Mouse (Mus musculus) liver, embryonic 14.5 days (tissue): Measurements from ENCODE around the gene Pprc1. TPM values are rescaled to one million over a fixed set of nuclear protein-coding genes. Genes with fewer than 3 reads are reported as not detected.

Experiments
- ATAC-seq: fragments of 200-750 bp; cut with Nextera tagmentation; 2 replicates; pipeline ENCODE4 v1.8.0; 2017; ENCODE audit warnings: moderate number of reproducible peaks, mild to moderate bottlenecking, moderate library complexity; ENCODE audit not compliant: insufficient read depth
- DNase-seq, 3 experiments: peaks; one replicate each; pipeline ENCODE4 v3.0.0-alpha.2; 2012 to 2013; ENCODE audit warnings: low read depth in 3 of 3, low spot score in 3 of 3
- H3K27ac ChIP-seq: fragments of 300-500 bp; sonication (generic); 2 replicates; pipeline ENCODE4 v1.5.1; 2014; ENCODE audit warnings: moderate library complexity, mild to moderate bottlenecking, control low read depth, inconsistent platforms
- H3K27me3 ChIP-seq: fragments of 300-500 bp; sonication (generic); 2 replicates; pipeline ENCODE4 v1.6.1; 2014; ENCODE audit warnings: mild to moderate bottlenecking, low read length, moderate library complexity; ENCODE audit not compliant: control insufficient read depth, insufficient read depth
- H3K36me3 ChIP-seq: fragments of 300-500 bp; sonication (generic); replicated peaks from 2 replicates; pipeline ENCODE4 v1.6.1; 2014; ENCODE audit warnings: low read depth; ENCODE audit not compliant: control insufficient read depth, insufficient read depth
- H3K4me1 ChIP-seq, 2 experiments: fragments of 200-500 bp in 1 of 2; fragments of 300-500 bp in 1 of 2; sonication (generic) in 1 of 2; replicated peaks; 2 replicates each; pipeline ENCODE4 v1.6.1; 2012 to 2014; ENCODE audit warnings: antibody characterized with exemption in 1 of 2, inconsistent platforms in 1 of 2, low read length in 1 of 2; ENCODE audit not compliant: control insufficient read depth in 2 of 2, insufficient read depth in 2 of 2
- H3K4me2 ChIP-seq: fragments of 300-500 bp; sonication (generic); 2 replicates; pipeline ENCODE4 v1.6.1; 2014; ENCODE audit warnings: low read depth, mild to moderate bottlenecking, control low read depth, moderate library complexity
- H3K4me3 ChIP-seq, 2 experiments: fragments of 200-500 bp in 1 of 2; fragments of 300-500 bp in 1 of 2; sonication (generic) in 1 of 2; 2 replicates each; pipeline ENCODE4 v1.5.1; 2012 to 2014; ENCODE audit warnings: low read depth in 2 of 2, low read length in 2 of 2, mild to moderate bottlenecking in 2 of 2, control low read depth in 1 of 2, inconsistent platforms in 1 of 2, moderate library complexity in 1 of 2; ENCODE audit not compliant: insufficient read depth in 1 of 2
- H3K9ac ChIP-seq: fragments of 300-500 bp; sonication (generic); replicated peaks from 2 replicates; pipeline ENCODE4 v1.6.1; 2014; ENCODE audit warnings: mild to moderate bottlenecking, control low read depth, moderate library complexity
- H3K9me3 ChIP-seq: fragments of 300-500 bp; sonication (generic); 2 replicates; pipeline ENCODE4 v1.6.1; 2016; ENCODE audit warnings: low read length, mixed read lengths; ENCODE audit not compliant: control insufficient read depth
- CTCF ChIP-seq: IDR thresholded peaks from 2 replicates; pipeline ENCODE4 v1.5.1; 2016; ENCODE audit warnings: antibody characterized with exemption, low read depth, control low read depth
- EP300 ChIP-seq: IDR thresholded peaks from 2 replicates; pipeline ENCODE4 v1.6.1; 2016; ENCODE audit warnings: antibody characterized with exemption, low read depth
- WGBS: fragments of 180-500 bp; shearing (Covaris S2); extraction: QIAGEN DNeasy Blood & Tissue Kit; methylation state at CpG from one replicate; pipeline ENCODE4 v1.1.7; 2014; ENCODE audit not compliant: insufficient replicate concordance; 5-methylcytosine and 5-hydroxymethylcytosine counted together
- polyA plus RNA-seq, 2 experiments: library from polyadenylated mRNA; depleted of rRNA in 1 of 2; stranded (reverse) in 1 of 2; unstranded in 1 of 2; fragments of >200 nt; fragmentation: Nextera tagmentation in 1 of 2; extraction: Ambion mirVana in 1 of 2; gene quantifications; 2 replicates each; pipeline versions ENCODE4 v1.2.1 to v1.2.3; 2012 to 2014

The Pprc1 gene
- polyA plus RNA-seq, 2 experiments, result 17.5 to 25.0 TPM

DNA sequence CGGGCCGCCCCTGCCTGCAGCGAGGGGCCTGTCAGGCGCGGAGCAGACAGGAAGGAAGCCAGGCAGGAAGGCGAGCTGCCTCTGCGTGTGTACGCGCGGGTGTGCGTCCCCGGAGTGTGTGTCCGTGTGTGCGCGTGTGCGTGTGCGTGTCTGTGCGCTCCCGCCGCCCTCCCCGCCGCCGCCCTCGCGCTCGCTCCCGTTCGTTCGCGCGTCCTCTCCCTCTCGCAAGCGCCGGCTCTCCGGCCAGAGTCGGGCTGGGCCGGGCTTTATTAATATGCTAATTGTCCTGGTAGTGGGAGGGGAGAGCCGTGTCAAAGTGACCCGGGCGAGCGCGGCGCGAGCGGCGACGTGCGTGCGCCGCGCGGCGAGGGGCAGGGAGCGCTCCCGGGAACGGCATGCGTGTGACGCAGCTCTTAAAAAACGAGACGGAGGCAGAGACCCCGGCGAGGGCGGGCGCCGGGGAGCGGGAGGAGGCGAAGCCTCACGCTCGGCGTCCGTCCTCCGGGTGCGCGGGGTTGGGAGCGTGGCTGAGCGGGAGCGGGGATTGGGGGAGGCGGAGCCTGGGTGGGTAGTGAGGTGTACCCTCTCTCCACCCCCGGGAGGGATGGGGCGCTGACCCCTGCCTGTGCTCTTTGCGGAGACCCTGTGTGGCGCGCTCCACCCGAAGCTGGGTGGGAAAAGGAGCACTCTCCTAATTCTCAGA, 458 bp downstream of the Pprc1 start, which contains the start of gene Ldb1:
TSS of gene Ldb1 (minus strand) at position 222 of the 703 bp plus-strand sequence.
- Histone ChIP-seq H3K9me3 (no peaks in the 10 kb centered on the region), H3K27ac (peak within 1 kb of the TSS; percentile 8), H3K9ac (peak within 1 kb of the TSS; percentile 73), H3K4me1 (peaks cover 33 to 47% of the 10 kb centered on the region in 2 experiments), H3K36me3 (no peaks in the 10 kb centered on the region), H3K27me3 (peaks cover 7% of the 10 kb centered on the region; the same call in 1 of the 2 replicates), H3K4me2 (peak within 1 kb of the TSS; percentile 95), H3K4me3 (peak within 1 kb of the TSS; percentile 70 to 79)
- ATAC-seq (peak; percentile 72), DNase-seq (peak in 1 of 3 experiments; percentile 61)
- under 1% methylated on average over 83 of the region's 84 CpGs for WGBS
- TF ChIP-seq CTCF (no peak), EP300 (no peak)

DNA sequence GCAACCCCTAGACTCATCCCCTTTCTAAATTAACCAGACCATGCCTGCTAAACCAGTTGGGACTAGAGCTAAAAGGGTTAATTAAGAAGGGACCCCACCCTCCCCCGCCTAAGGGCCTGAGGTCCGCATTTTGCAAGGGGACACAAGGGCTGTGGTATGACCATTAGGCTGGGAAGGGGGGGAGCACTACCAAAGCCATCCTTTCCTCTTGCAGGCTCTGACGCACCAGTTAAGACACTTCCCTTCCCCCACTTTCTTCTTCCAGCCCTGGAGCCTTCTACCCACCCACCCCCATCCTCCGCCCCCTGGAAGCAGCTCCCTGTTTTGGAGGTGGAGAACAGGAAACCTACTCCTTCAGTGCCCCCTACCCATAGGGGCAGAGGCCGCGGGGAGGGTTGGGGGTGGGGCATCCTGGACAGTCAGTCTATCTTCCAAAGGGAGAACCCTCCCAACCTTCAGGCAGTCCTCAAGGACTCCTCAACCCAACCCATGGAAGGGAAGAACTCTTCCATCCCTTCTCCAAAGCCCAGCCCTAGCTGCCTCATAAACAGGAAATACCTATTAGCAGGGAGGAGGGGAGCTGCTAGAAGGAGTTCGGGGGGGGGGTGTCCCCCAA, 1.1 kb downstream of the Pprc1 start:
- Histone ChIP-seq H3K27me3 (peaks cover 7% of the 10 kb centered on the region; the same call in 1 of the 2 replicates), H3K9ac (peak overlapping the region; percentile 73), H3K36me3 (no peaks in the 10 kb centered on the region), H3K4me2 (peak overlapping the region; percentile 95), H3K4me3 (peak overlapping the region; percentile 70 to 79), H3K4me1 (peaks cover 27 to 47% of the 10 kb centered on the region in 2 experiments), H3K27ac (no peak overlapping the region; the same call in 1 of the 2 replicates), H3K9me3 (no peaks in the 10 kb centered on the region)
- DNase-seq, result no peak
- ATAC-seq, result peak; percentile 8; the same call in 1 of the 2 replicates
- WGBS, result 2% methylated on average over 7 of the region's 7 CpGs
- no peak for TF ChIP-seq EP300
- TF ChIP-seq CTCF, result no peak

DNA sequence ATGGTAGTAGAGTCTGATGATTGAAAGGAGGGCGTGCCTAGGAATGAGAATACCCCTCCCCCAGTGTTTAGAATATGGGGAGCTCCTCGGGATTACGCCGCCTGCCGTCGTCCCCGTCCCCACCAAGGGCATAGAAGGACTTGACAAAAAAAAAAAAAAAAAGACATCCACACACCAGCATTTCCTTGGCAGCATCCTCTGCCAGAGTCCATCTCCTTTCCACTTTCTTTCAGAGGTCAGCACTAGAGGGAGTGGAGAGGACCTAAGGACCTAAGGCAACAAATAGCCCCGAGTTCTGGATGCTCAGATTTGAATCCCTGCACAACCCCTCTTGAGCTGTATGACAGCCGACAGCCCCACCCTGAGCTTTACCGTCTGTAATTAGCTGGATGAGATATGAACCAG, 1.9 kb downstream of the Pprc1 start:
- WGBS, result 2% methylated on average over 10 of the region's 10 CpGs
- TF ChIP-seq CTCF (no peak), EP300 (no peak)
- H3K9me3 ChIP-seq, result no peaks in the 10 kb centered on the region
- no peak overlapping the region for H3K9ac ChIP-seq
- H3K4me2 ChIP-seq, result no peak overlapping the region
- H3K27ac ChIP-seq, result no peak overlapping the region
- H3K4me3 ChIP-seq, result no peak overlapping the region
- H3K27me3 ChIP-seq, result peaks cover 7% of the 10 kb centered on the region; the same call in 1 of the 2 replicates
- peaks cover 19 to 39% of the 10 kb centered on the region in 2 experiments for H3K4me1 ChIP-seq
- ATAC-seq (no peak), DNase-seq (no peak)
- no peaks in the 10 kb centered on the region for H3K36me3 ChIP-seq

DNA sequence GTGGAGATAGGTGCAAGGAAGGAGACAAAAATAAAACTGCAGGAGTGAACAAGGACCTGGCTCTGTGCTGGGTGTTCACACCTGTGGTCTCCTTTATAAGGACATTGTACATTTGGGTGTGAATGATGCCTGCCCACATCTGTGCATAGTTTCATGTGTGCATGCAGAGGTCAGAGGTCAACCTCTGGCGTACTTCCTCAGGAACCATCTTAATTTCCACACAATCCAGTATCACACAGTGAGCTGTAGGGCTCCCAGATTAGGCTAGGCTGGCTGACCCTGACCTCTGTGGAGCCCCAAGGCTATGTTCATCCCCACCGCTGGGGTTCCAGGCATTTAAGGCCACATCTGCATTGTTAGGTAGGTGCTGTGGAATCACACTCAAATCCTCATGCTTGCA, 2.7 kb downstream of the Pprc1 start:
- no peak for DNase-seq
- no peak overlapping the region for H3K4me3 ChIP-seq
- no peaks in the 10 kb centered on the region for H3K36me3 ChIP-seq
- H3K27me3 ChIP-seq, result peaks cover 7% of the 10 kb centered on the region; the same call in 1 of the 2 replicates
- 81% methylated on average over 2 of the region's 2 CpGs for WGBS
- H3K4me2 ChIP-seq, result no peak overlapping the region
- H3K9me3 ChIP-seq, result no peaks in the 10 kb centered on the region
- H3K9ac ChIP-seq, result no peak overlapping the region
- H3K27ac ChIP-seq, result no peak overlapping the region
- H3K4me1 ChIP-seq, result peaks cover 15 to 34% of the 10 kb centered on the region in 2 experiments
- no peak for ATAC-seq
- no peak for TF ChIP-seq CTCF
- no peak for TF ChIP-seq EP300

DNA sequence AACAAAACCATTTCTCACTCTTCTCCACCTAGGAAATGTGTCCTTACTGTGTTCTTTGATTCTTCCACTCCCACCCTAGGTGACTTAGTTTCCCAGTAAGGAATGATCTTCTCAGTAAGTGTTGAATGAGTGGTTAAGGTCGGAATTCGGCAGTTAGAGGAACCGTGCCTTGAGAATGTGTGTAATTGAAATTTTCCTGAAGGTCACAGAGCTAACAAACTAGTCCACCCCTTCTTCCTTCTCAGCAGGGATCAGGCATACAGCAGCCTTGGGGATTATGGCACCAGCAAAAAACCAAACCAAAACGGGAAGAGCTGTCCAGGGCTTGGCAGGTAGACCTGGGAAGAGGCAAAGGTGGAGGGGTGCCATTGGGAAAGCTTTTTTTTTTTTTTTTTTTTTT, 4.4 kb downstream of the Pprc1 start:
- Histone ChIP-seq H3K9me3 (no peaks in the 10 kb centered on the region), H3K4me3 (no peak overlapping the region), H3K9ac (no peak overlapping the region), H3K36me3 (no peaks in the 10 kb centered on the region), H3K4me1 (peaks cover 6 to 18% of the 10 kb centered on the region in 2 experiments), H3K4me2 (no peak overlapping the region), H3K27me3 (peaks cover 7% of the 10 kb centered on the region; the same call in 1 of the 2 replicates), H3K27ac (no peak overlapping the region)
- TF ChIP-seq CTCF (no peak), EP300 (no peak)
- no peak for DNase-seq
- ATAC-seq, result no peak
- 64% methylated on average over 4 of the region's 4 CpGs for WGBS
